Mouse (Mus musculus): ENCODE measurements around the gene Ccdc60.
"Not testable (repeated sequence)": the region's sequence is repeated elsewhere in the genome, so short reads cannot be mapped to it uniquely, and the experiment has no call there.

Gene Ccdc60

DNA sequence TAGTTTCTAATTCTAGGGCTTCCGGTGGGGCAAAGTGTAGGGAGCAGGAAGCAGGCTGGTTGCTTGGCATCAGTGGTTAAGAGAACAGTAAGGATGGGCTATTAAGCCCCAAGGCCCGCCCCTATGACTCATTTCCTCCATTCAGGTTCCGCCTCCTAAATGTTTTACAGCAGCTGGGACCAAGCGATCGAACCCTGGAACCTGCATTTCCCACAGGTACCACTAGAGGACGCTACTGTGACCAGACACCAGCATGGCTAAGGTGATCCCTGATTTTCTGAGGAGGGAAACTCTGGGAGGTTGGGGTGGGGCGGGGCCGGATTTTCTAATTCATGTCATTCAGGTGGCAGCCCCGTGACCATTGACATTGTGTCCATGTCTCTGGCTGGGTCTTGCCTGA is 96.1 kb downstream of the Ccdc60 start:
- no peak for DNase-seq (ENCODE audit: low spot score)

DNA sequence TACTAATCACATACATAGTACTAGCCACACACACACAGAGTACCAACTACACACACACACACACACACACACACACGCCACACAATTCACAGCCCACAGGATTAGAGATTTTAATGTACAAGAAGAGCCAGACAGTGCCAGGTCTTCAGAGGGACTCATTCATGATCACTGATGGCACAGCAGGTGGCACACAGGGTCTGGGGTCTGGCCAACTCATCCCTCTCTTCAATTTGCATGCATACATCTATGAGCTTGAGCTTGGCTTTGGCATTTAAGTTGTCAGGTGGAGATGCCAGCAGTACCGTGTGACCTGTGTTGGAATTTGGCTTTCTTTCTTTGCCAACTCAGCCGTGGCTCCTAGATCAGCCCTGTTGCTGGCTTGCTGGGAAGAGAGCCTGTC is 97.2 kb downstream of the Ccdc60 start:
- no peak for DNase-seq (ENCODE audit: low spot score)

DNA sequence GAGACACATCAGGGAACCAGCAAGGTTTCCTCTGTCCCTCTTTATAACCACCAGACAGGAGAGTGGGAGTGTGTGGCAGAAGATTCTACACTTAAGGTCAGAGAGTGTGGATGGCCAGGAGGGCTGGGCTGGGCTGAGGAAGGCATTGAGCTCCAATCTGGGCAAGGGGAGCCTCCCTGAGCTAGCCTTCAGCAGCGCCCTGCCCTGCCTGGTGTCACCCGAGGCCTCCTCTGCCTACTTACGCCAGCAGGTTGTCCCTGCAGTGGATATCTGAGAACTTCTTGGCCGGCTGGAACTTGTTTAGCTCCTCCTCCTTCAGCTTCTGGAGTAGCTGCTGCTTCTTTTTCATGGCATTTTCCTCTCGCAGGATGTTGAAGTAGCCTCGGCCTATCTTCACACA is 99.0 kb downstream of the Ccdc60 start:
- DNase-seq (ENCODE audit: low spot score): no peak

DNA sequence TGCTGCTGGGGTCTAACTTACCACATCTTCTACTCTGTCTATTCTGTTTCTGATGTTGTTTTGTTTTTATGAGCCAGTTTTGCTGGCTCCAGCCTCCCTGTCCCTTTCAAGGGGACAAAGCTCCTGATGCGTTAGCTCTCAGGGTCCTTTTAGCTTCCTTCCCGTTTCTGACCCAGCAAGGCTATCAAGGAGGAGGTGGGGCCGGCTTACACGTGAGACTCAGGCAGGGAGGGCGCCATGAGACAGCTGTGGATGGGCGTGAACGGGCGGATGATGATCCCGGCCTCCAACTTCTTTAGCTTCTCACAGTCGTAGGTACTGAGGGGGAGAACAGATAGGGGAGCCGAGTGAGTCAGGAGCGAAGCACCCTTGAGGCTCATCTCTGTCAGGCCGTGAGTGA is 108.2 kb downstream of the Ccdc60 start:
- DNase-seq (ENCODE audit: low spot score): no peak

DNA sequence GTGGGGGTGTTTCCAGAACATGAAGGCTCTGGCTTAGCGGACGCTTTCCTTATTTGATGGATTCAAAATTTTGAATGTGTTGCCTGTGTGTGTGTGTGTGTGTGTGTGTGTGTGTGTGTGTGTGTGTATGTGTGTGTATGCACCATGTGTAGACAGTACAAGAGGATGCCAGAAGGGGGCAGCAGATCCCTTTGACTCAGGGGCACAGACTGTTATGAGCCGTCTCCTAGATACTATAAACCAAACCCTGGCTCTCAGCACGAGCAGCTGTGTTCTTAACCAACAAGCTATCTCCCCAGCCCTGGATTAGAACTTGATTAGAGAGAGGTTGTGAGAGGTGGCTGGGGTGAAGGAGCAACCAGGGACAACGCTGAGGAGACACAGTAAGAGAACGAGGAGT is 117.1 kb downstream of the Ccdc60 start:
- no peak for DNase-seq (ENCODE audit: low spot score)

DNA sequence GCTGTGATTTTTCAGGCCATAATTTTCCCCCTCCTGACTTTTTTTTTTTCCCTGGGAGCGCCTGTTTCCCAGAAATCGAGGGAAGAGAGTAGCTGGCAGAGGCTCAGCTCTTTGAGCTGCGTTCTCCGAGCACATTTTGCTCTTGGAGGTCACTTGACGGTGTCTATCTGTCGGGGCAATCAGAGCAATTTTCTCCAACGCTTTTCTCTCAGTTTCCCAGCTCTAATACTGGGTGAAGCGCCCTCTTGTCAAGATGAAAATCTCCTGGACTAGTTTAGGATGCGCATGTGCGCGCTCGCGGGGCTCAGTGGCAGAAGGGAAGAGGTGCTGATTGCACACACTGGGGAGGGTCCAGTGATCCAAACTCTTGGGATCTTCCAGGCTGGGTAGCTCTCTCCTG is 121.8 kb downstream of the Ccdc60 start:
- no peak for DNase-seq (ENCODE audit: low spot score)

DNA sequence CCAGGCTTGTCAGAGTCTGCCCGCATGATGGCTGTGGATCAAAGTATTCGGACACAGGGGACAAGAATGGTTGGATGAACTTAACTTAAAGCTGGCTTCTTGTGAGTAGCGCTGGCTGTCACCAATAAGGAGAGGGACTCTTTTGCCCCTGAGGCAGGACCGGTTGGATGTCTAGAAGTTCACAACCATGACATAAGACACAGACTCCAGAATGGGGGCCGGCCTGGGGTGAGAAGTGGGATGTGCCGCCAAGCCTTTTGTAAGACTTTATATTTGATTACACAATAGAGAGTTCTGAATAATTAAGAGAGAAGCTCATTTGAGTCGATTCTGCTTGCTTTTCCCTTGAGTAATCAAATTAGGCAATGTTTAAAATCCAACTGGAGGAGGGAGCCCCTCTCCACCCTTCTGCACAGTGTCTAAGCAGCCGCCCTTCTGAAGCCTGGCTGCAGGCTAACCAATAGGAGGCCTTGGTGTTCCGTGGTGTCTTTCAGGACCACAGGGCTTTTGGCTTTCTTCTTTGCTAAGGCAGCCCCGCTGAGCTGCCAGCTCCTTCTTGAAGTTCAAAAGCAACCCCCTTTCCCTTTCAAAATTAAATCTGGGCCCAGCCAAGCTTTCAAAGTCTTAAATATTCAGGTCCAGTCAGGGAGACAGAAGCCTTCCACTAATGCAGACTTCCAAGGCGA is 123.4 kb downstream of the Ccdc60 start:
- no peak for DNase-seq (ENCODE audit: low spot score)

DNA sequence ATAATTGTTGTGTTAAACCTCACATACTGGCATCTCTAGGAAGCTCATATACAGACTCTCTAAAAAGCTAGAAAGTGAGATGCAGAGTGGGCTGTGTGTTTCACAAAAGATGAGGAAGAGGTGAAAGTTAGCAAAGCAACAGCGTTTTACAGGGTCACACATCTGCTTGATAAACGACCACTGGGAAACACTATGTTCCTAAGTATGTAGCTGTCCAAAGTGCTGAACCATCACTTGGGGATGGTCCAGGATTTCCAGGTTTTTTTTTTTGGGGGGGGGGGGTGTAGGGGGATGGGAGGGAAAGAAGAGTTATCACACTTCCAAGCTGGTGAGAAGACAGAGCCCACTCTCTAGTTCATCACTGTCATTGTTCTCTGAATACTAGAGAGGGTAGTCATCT is 134.0 kb downstream of the Ccdc60 start:
- no peak for DNase-seq (ENCODE audit: low spot score)

DNA sequence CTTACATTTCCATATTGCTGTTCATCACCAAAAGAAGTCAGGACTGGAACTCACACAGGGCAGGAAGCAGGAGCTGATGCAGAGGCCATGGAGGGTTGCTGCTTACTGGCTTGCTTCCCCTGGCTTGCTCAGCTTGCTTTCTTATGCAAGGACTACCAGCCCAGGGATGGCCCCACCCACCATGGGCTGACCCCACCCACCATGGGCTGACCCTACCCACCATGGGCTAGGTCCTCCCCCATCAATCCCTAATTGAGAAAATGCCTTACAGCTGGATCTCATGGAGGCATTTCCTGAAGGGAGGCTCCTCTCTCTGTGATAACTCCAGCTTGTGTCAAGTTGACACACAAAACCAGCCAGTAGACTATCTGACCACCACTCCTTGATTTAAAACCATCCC is 142.3 kb downstream of the Ccdc60 start:
- not testable (repeated sequence) for DNase-seq (ENCODE audit: low spot score)

DNA sequence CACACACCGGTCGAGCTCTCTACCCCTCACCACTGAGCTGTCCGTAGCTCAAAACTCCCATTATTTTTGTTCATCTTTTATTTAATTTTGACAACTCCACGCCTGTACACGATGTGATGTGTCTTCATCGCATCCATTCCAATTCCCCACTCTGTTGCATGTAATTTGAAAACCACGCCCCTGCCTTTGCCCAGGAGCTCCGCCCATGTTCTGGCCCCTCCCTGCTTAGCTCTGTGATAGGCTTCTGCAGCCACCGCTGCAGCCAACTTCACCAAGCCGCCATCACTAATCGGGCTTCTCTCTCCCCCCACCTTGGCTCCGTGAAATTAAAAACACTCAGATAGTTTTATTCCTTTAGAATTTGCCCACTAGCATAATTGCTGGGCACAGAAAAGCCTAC is 144.1 kb downstream of the Ccdc60 start:
- no peak for DNase-seq (ENCODE audit: low spot score)

DNA sequence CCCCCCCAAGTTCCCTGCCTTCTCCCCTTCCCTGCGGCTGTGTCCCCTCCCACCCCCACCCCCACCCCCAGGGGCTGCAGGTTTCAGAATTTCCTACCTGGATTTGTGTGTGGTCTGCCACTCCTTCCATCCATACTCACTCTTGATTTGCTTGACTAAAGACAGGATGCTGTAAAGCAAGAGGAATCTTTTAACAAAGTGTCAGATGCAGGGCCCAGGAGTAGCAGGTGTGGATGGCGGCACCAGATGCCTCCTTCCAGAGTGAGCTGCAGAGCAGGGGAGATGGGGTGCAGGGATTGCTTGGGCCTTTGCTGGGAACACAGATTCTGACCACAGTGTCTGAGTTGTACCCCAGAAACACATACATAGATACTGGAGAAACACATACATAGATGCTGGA is 148.1 kb downstream of the Ccdc60 start:
- no peak for DNase-seq (ENCODE audit: low spot score)

DNA sequence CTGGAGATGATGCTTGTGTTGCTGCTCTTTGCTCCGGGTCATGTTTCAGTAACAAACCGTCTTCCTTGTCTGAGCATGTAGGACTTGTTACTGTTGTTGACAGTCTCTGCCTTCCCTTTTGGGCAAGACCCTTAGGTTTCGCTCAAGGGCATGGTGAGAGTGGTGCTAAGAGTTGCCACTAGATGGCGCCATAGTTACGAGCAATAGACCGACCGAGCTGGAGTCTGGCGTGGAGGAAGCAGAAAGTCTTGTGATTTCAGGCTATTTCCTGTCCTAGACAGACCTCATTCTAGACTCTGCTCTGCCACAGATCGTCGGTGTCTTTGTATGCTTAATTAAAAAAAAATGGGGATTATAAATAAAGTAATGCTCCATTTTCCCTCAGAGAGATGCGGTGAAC is 165.4 kb downstream of the Ccdc60 start:
- DNase-seq (ENCODE audit: low spot score): peak; percentile 91

DNA sequence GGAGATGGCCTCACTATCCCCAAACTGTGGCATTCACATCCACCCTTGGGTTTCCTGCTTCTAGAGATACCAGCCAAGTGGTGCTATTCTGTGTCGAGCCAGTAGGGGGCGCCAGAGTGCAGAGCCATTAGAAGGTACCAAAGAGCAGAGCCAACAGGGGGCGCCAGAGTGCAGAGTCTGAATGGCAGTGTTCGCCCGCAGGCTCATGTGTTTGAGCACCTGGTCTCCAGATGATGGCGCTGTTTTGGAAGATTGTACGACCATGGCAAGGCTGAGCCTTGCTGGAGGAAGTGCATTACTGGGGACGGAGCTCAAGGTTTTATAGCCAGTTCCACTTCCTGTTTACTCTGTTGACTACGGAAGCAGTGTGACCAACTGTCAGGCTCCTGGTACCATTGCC is 172.2 kb downstream of the Ccdc60 start:
- peak; percentile 51 for DNase-seq (ENCODE audit: low spot score)

DNA sequence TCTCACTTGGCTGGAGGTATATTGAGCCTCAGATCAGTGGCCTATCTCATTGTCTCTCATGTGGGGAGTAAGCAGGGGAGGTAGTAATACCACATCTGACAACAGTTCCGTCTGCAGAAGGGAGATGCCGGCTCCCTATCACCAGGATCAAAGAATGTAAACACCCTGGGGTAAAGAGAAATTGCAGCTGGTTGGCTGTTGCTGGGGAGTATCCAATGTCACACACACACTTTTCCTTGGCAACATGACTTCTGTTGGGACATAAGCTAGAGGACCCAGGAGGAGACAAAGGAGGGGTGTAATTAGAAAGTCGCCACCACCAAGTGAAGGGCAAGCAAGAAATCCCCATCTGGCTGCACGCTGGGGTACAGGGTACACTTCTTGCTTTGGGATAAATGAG is 172.7 kb downstream of the Ccdc60 start:
- peak; percentile 12 for DNase-seq (ENCODE audit: low spot score)

DNA sequence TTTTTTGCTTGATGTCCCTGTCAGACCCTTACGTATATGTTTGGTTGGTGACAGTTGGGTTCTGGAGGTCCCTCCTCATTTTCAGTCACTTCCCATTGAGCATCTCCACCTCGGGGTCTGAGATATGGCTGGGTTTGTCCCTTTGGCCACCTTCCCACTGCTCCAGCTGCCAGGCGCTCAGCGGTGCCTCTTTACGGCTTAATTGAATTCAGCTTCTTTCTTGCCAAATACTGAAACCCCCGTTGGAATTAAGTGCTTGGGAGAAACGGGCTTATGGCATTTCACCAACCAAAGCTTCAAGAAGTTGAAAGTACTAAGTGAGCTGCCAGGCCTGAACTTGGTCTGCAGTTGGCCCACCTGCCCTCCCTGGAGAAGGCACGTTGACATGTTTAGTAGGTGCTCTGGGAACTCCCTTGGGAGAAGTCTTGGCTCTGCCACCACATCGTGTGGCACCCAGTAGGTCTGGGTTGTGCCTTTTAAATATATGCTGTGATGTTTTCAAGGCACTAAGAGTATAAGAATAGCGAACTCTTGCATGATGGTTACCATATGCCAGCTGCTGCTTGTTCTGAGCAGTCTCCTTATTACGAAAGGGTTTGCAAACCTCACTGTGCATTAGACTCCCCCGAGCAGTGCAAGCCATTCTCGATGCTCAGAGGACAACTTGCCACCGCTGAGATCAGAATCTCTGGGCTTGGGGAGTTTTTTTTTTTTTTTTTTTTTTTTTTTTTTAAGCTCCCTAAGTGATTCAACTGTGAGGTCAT is 173.5 kb downstream of the Ccdc60 start:
- peak; percentile 72 for DNase-seq (ENCODE audit: low spot score)

DNA sequence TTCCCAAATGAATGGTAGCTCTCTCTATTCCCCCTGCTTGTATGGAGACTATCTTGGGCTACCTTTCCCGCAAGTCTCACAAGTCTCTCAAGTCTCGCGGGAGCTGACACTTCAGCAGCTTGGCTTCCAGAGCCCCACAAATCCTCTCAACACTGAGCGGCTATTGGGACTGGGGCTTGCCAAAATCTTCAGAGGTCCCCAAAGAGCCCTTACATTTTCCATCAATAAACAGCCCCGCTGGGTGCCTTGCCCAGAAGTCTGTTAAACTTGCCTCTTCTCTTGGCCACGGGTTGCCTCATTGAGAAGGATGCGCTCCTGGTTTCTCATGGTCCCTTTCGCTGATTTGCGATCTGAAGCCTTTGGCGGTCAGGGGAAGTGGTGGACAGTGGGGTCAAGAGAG is 180.1 kb downstream of the Ccdc60 start:
- no peak for DNase-seq (ENCODE audit: low spot score)

DNA sequence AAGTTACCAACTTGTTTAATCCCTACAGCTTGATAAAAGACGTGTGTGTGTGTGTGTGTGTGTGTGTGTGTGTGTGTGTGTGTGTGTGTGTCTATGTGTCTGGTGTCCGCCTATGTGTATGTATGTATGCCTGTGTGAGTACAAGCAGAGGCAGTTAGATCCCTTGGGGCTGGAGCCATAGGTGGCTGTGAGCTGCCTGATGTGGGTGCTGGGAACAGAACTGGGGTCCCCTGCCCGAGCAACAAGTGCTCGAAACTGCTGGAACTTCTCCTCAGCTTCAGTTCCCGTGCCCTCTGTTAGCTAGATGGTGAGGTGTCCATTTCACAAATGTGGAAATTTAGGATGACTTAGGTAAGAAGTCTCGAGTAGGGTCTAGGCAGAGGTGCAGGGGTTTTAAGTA is 204.6 kb downstream of the Ccdc60 start:
- no peak for DNase-seq (ENCODE audit: low spot score)

DNA sequence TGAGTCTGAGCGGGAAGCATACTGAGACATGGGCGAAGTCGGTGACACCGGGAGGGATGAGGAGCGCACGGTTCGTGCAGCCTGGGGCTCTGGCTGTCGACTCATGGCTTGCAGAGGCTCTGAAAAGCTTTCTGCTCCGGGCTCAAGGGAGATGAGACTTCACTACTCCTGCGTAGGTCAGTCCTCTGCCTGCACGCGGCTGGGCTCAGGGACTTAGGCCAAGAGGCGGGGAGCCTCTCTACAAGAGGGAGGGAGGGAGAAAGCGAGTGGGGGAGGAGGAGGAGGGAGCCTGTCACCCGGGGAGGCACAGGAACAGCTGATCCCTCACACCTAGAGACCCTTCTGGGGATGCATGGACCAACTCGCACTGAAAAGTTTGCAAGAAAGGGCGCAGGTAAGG is 205.7 kb downstream of the Ccdc60 start, which contains the start of gene Tmem233:
TSS of gene Tmem233 (minus strand) at position 164 of the 400 bp plus-strand sequence.
- DNase-seq (ENCODE audit: low spot score): no peak

DNA sequence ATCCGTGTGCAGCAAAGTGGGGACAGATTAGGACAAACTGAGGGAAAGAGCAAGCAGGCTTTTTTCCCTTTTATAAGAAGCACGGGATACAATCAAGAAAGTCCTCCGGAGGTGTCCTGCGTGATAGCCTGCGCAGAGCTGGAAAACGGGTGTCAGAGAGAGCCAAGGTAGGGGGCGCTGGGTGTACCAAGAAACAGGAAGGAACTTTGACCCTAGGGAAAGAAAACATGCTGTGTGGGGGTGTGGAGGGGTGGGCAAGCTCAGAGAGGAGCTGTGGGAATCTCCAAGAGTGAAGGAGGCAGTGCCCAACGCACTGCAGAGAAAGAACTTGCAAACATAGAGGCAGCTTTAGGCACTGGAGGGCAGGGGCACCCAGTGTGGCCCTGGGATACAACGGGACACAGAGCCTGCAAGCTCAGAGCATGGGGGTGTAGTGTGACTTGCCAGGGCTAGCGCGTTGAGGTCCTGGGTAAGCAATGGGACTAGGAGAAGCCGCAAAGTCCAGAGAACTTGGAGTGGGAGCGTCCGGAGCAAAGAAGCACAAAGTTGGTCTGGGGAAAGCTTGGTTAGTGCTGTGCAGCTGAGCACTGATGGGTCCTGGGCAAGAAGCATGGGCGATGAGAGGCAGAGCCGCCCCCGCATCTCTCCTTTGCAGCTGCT is 206.4 kb downstream of the Ccdc60 start:
- no peak for DNase-seq (ENCODE audit: low spot score)

DNA sequence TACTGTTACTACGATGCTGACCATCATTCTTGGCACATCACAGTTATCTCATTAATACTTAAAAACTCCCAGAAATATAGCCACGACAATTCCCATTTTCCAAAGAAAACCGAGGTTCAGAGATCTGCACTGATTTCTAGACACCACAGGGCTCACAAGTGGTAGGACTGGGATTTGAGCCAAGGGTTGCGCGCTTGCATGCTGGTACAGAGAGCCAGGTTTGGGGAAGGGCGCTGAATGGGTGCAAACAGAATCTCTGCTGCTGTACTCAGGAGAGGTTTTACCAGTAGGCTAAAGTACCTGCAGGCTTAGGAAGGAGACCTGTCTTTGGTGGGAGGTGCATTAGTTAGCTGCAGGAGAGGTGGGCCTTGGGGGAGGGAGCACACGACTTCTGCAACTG is 207.2 kb downstream of the Ccdc60 start:
- no peak for DNase-seq (ENCODE audit: low spot score)

DNA sequence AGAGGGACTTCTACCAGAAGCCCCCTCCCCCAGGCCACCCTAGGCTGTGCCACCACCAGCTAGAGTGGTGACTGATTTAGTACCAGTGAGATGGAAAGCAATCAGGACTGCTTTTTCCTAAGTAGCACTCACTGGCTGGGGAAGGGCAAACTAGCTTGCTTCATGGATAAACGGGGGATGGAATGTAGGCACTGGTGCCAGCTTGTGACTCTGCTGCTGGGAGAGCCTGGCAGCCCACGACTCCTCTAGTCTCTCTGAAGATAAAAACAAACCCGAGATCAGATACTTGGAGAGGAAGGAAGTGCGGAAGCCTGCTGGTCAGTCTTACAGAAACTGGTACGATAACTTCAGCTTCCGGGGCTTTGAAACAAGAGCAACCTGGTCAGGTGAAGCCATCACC is 208.0 kb downstream of the Ccdc60 start:
- DNase-seq (ENCODE audit: low spot score): no peak
